Mouse (Mus musculus) lung, postnatal 0 days (tissue): ENCODE data around the gene Zpbp2.

Experiments used
- CTCF ChIP-seq: IDR thresholded peaks from 2 replicates; pipeline ENCODE4 v1.5.1; 2016; ENCODE audit warnings: antibody characterized with exemption, mild to moderate bottlenecking
- EP300 ChIP-seq: IDR thresholded peaks from 2 replicates; pipeline ENCODE4 v1.6.1; 2016; ENCODE audit warnings: antibody characterized with exemption, mild to moderate bottlenecking, control low read depth

DNA sequence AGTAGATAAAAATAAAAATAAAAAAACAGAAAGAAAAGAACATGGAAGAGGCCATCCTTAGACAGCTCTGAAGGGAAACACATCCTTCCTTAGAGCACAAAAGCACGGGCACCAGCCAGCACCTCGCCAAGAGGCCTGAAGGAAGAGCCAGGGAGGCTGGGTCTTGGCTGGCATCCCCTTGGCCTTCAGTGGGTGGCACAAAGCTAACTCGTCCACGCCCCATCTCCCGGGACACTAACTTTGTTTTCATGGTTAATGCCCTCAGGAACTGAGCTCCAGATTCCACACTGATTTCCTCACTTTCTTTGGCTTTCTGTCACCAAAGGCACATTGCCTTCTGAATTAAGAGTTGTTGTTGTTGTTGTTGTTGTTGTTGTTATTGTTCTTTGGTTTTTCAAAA lies 26.9 kb downstream of the Zpbp2 start:
- TF ChIP-seq EP300 (no peak), CTCF (no peak)
